Mouse (Mus musculus) NIH3T3 (cell line): ENCODE measurements around the gene Gata3.
A peak's percentile ranks its signal among the peaks of the same experiment; 100 is the strongest.

Experiments
- DNase-seq: peaks from one replicate; pipeline ENCODE4 v3.0.0-alpha.2; 2012; ENCODE audit warnings: low read depth

The Gata3 gene

DNA sequence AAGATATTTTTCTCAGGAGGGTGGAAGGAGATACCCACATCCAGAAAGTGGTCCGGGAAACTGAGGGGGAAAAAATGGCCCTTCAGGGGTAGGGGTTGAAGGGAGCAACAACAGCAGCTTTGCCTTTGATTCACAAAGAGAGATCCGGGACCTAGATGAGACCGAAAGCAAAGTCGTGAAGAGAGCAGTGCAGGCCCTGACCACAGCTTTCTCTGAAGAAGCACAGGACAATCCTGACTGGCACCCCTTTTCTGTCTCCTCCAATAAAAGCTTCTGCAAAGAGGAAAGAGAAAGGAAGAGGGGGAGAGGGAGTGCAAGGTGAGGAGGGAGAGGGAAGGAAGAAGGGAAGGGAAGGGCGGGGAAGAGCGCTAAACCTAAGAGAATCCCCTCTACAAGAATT lies 18.0 kb downstream of the Gata3 start:
- no peak for DNase-seq

DNA sequence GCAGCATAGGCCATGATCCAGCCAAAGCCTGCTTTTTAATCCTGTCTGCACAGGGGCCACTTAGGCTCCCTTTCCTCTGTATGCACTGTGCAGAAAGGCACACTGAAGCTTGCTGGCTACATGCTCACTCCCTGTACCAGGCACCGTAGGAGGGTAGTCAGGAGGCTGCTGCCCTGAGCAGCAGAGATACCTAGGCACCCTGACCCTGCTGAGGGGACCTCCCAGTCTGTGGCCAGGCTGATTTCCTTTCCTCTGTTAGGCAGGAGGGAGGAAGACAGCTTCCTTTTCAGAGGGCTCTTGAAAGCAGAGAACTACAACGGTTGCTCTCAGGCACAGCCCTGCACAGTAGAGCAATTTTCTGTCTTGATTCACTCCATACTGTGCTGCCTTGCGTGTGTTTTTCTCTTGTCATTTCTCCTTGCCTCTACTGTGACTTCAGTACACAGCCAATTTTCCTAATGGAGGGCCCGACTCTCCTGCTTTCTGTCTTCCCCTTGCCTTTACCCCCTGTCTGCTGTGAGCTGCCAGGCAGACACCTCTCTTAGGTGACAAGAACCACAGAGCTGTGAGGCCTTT lies 18.6 kb downstream of the Gata3 start:
- DNase-seq: no peak

DNA sequence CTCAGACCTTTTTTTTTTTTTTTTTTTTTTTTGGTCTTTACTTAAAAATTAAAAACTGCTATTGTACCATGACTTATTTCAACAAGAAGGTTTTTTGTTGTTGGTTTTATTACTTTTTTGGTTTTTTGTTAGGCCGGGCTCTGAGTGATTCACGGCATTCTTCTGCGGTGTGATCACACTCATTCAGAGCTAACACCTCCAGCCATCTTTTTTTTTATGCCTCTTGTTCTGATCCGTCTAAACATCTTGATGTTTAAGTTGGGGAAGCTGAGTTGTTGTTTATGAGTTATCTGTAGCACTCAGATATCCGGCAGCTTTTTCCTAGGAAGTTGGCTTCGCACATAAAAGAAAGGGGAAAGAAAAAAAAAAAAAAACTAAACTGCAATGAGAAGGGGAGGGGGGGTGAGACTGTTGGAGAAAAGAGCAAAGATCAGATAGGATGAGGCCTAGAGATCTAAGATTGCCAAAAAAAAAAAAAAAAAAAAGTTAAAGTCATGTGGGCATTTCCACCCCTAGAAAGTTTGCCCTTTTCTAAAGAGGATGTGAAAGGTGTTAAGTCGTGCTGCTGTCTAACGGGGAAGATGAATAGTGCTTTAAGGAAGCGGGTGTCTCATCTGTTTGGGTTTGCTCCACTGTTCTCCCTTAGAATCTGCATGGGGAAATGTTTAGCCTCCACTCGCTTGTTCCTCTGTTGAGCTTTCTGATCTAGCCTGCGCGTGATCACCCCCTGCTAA lies 22.6 kb downstream of the Gata3 start:
- DNase-seq: peak; percentile 18

DNA sequence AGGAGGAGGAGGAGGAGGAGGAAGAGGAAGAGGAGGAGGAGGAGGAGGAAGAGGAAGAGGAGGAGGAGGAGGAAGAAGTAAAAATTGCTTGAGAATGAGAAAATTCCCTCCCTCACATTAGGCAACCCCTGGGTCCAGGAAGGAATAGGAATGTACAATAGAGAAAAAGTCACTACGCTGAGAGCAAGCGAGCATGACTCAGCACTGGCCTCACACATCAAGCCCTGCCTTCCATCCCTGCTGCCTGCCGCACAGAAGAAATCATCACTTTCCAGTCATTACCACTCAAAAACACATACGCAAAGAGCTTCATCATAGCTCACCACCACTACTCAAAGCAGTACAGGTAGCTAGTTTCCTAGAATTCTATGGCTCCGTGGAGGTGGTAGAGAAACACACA lies 29.1 kb downstream of the Gata3 start:
- DNase-seq: peak; percentile 60

DNA sequence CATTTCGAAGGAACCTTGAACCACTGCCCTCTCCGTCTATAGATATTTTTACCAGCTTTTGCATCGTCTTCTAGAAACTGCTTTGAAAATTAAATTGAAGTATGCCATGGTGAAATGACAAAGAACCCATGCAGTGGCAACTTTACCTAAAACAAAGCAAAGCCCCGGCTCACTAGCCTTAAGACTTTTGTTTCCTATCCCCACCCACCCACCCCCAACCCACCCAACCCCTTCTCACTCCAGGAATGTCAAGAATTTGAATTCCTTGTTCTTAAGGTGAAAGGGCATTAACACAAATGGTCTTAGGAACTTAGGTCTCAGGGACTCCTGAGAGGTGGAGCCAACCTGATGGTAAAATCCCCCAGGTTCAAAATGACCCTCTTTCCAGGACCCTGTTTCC lies 34.0 kb downstream of the Gata3 start:
- DNase-seq: no peak

DNA sequence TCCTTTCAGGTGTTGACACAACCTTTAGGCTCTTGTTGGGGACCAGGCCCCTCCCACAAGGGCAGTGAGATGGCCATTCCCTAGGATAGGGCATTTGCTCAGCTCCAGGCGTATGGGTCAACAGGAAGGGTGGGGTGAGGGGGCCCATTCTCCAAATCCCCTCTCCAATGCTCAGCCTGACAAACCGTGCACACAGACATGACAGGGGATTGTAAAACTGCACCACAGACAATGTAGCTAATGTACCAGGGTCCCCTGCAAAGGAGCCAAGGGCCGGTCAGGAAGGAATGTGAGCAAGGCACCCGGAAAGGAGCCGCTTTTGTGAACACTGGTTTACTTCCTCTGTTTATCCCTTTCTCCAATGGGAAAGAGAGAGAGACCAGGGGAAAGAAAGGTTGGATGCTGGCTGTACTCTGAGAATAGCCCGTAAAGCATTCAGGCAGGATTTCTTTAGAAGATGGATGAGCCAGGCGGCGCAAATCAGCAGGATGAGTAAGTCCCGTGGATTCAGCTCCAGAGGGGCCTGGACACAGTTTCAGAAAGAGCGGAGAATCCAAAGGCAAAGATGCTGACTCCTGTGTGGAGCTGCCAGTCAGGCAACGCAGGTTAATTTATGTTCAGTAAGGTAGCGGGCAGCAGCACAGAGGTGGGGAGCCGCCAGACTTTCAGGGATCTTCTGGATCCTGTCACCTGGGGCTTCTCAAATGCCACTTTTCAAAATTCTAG lies 36.8 kb downstream of the Gata3 start:
- DNase-seq: no peak

DNA sequence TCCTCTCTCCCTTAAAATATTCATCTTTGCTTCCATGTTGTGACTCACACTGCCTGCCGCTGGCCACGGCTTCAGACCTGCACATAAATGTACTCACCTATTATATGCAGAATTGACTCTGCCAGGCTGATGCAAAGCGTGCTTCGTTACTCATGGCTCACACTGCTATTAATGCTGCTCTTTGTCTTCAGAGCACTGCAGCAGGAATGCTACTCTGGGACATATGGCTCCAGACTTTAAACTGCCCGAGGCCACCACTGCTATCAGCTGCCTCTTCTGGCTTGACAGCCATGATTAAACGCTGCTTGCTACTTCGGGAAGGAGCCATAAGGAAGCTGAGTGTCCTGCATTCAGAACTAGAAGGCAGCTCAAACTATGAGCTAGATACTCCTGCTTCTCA lies 54.6 kb downstream of the Gata3 start:
- DNase-seq: peak; percentile 16

DNA sequence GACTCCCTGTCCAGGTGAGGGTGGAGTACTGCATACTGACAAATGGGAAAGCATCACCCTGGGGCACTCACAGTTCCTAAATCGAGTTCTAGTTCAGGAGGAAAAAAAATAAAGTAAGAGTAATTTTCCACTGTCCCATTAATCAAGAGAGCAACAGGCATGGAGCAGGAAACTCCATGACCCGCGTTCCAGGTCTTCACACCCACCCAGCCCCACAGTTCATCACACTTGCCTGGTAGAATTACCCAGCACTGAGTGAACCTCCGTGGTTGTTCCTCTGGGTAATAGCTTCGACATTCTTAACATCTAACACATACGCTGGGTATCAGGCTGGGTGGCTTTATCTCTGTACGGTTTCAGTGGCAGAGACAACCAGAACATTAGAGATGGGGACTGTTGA lies 56.1 kb downstream of the Gata3 start:
- no peak for DNase-seq

DNA sequence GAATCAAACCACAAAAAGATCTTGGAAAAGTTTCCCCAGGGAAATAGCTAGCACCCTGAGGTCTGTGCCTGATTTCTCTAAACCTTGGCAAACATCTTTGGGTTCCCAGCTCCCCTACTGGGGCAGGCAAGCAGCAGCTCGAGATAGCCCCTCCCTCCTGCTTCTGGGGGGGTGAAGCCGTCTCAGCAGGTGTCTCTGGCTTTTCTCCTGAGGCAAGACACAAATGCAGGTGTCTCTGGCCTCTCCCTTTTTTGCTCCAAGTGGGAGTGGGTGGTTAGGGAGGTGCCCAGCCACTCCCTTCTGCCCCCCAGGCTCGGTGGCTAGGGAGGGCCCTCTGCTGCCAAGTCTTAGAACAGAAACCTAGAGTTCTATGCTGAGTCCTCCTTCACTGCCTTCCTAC lies 62.2 kb downstream of the Gata3 start:
- DNase-seq: no peak

DNA sequence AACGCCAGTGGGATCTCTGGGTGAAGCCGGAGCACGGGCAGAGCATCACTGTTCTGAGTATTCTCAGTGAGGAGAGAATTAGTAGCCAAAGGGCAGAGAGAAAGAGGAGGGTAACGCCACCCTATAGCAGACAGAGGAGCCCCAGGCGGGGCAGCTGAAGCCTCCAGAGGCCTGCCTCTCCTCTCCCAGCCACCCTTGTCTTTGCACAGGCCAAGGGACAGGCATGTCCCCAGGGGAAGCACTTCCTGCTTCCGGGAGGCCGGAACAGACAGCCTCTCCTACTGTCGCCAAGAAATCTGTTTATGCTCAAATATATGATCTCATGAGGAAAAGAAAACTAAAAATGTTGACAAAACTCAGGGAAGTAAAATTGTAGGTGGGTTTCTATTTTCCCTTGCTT lies 69.2 kb downstream of the Gata3 start:
- no peak for DNase-seq

DNA sequence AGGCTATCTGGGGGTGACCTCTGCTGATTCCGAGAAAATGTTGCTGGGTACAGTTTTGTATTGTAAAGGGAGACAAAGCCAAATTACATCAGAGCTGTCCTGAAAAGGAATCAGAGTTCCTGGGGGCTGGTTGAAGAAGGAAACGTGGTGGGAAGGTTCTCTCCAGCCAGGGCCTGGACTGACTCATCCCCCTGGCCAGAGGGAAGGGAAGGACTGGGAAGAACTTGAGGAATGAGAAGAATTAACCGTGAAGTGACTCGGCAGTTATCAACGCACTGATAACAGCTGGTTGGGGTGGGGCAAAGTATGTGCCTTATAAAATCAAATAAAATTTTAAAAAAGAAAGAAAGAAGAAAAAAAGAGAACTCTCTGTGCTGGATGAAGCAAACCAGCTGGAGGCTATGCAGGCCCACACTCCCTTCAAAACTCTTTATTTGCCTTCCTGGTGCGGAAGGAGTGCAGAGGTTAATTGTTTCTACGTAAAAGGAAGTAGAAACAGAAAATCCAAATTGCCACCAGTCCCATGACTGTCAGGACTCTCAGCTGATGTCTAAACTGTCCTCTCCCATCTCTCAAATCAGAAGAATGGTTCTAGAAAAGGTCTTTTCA lies 71.6 kb downstream of the Gata3 start:
- peak; percentile 47 for DNase-seq
